Mouse (Mus musculus) cerebellum, adult 2 months (tissue): ENCODE data around the gene Apln.

Source experiments
- CTCF ChIP-seq: fragments of 200-500 bp; IDR thresholded peaks from 2 replicates; pipeline ENCODE4 v1.5.1; 2011; ENCODE audit warnings: low read depth, mild to moderate bottlenecking, control low read depth, low read length, moderate library complexity, borderline replicate concordance; ENCODE audit not compliant: insufficient read depth
- POLR2A ChIP-seq: fragments of 200-500 bp; IDR thresholded peaks from 2 replicates; pipeline ENCODE4 v1.6.1; 2011; ENCODE audit warnings: low read length, control low read depth, borderline replicate concordance; ENCODE audit not compliant: insufficient read depth

GRCm38 (mm10) chrX:48044261-48044660 is 9.6 kb upstream of the Apln start:
- TF ChIP-seq POLR2A, result no peak
- TF ChIP-seq CTCF, result no peak
